Mouse (Mus musculus): ENCODE data around the gene Cd38.

GRCm38 (mm10) chr5:43961056-43961455 lies 92.7 kb downstream of the Cd38 start:
- TF ChIP-seq CTCF (IDR thresholded peaks at IDR 0.05; ENCODE audit: borderline replicate concordance, extremely low read depth, insufficient read depth, insufficient read length) (no peak), POLR2A (IDR thresholded peaks at IDR 0.05; ENCODE audit: borderline replicate concordance, extremely low read depth, insufficient read depth, insufficient read length, poor library complexity, severe bottlenecking) (no peak)
